Mouse (Mus musculus) E14TG2a.4 (cell line): Measurements from ENCODE around the gene Dis3l2.
A peak's percentile ranks its signal among the peaks of the same experiment; 100 is the strongest.

Experiments used
- H3K27me3 ChIP-seq: 2 replicates; pipeline ENCODE4 v1.6.1; 2014; ENCODE audit warnings: low read length, control low read depth; ENCODE audit not compliant: insufficient read depth
- H3K36me3 ChIP-seq: 2 replicates; pipeline ENCODE4 v1.6.1; 2014; ENCODE audit warnings: low read length, control low read depth; ENCODE audit not compliant: insufficient read depth
- H3K4me1 ChIP-seq: replicated peaks from 2 replicates; pipeline ENCODE4 v1.6.1; 2014; ENCODE audit warnings: low read depth, low read length, control low read depth
- H3K4me3 ChIP-seq: replicated peaks from 2 replicates; pipeline ENCODE4 v1.5.1; 2014; ENCODE audit warnings: mild to moderate bottlenecking, low read length
- H3K9me3 ChIP-seq: 2 replicates; pipeline ENCODE4 v1.6.1; 2014; ENCODE audit warnings: low read length, control low read depth
- CTCF ChIP-seq: conservative IDR thresholded peaks from 2 replicates; pipeline ENCODE4 v1.5.1; 2014; ENCODE audit warnings: low read length
- NANOG ChIP-seq: IDR thresholded peaks from 2 replicates; pipeline ENCODE4 v1.6.1; 2014; ENCODE audit warnings: borderline replicate concordance, low read length, mixed read lengths
- POU5F1 ChIP-seq: IDR thresholded peaks from 2 replicates; pipeline ENCODE4 v1.6.1; 2014; ENCODE audit warnings: low read length, borderline replicate concordance

Gene Dis3l2

GRCm38 (mm10) chr1:86678667-86679066 lies 24.9 kb upstream of the Dis3l2 start:
- Histone ChIP-seq H3K36me3 (no peaks in the 10 kb centered on the region), H3K4me1 (0 out of 2 replicates have a peak, but pooled peaks cover 2% of the 10 kb centered on the region), H3K9me3 (no peaks in the 10 kb centered on the region), H3K4me3 (no peak overlapping the region), H3K27me3 (peaks cover 39% of the 10 kb centered on the region)
- TF ChIP-seq POU5F1 = no peak
- no peak for TF ChIP-seq CTCF
- TF ChIP-seq NANOG = no peak

GRCm38 (mm10) chr1:86687236-86687635 lies 16.4 kb upstream of the Dis3l2 start:
- Histone ChIP-seq H3K27me3 (peaks cover 29% of the 10 kb centered on the region), H3K4me3 (no peak overlapping the region), H3K4me1 (no peaks in the 10 kb centered on the region), H3K36me3 (no peaks in the 10 kb centered on the region), H3K9me3 (no peaks in the 10 kb centered on the region)
- TF ChIP-seq CTCF (no peak), POU5F1 (no peak), NANOG (no peak)

- Histone ChIP-seq H3K36me3 (no peaks in the 10 kb centered on the region), H3K4me1 (no peaks in the 10 kb centered on the region), H3K9me3 (no peaks in the 10 kb centered on the region), H3K4me3 (no peak overlapping the region), H3K27me3 (0 out of 2 replicates have a peak, but pooled peaks cover 10% of the 10 kb centered on the region)
- TF ChIP-seq NANOG (no peak), CTCF (no peak), POU5F1 (no peak)
Observed at GRCm38 (mm10) chr1:86691027-86691426, 12.6 kb upstream of the Dis3l2 start.

- Histone ChIP-seq H3K4me1 (0 out of 2 replicates have a peak, but pooled peaks cover 3% of the 10 kb centered on the region), H3K9me3 (no peaks in the 10 kb centered on the region), H3K36me3 (no peaks in the 10 kb centered on the region), H3K27me3 (peaks cover 7% of the 10 kb centered on the region; the same call in 1 of the 2 replicates), H3K4me3 (no peak overlapping the region)
- peak; percentile 51 for TF ChIP-seq CTCF
- TF ChIP-seq NANOG = no peak
Observed at GRCm38 (mm10) chr1:86696948-86697347, 6.7 kb upstream of the Dis3l2 start.

DNA sequence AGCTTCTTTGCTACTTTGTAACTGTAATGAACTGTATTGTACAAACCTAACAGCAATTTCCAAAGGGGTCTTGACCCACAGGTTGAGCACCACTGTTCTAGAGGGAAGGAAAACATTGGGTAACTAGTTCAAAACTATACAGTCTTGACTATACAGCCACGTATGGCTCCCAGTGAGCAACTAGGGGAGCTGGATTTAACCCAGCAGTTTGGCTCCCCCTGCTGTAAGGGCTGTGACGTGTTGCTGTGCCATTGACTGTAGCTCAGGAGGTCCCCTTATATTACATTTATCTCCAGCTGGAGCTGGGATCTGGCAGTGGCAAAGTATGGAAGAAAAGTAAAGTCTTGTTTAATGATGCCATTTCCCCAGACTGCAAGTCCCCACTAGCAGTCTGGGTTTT lies 4.9 kb upstream of the Dis3l2 start:
- peaks cover 11% of the 10 kb centered on the region for H3K4me1 ChIP-seq
- H3K27me3 ChIP-seq = peaks cover 7% of the 10 kb centered on the region
- no peaks in the 10 kb centered on the region for H3K9me3 ChIP-seq
- no peaks in the 10 kb centered on the region for H3K36me3 ChIP-seq
- TF ChIP-seq POU5F1 = no peak
- TF ChIP-seq NANOG = no peak
- peak; percentile 45 for TF ChIP-seq CTCF
- H3K4me3 ChIP-seq = no peak overlapping the region

DNA sequence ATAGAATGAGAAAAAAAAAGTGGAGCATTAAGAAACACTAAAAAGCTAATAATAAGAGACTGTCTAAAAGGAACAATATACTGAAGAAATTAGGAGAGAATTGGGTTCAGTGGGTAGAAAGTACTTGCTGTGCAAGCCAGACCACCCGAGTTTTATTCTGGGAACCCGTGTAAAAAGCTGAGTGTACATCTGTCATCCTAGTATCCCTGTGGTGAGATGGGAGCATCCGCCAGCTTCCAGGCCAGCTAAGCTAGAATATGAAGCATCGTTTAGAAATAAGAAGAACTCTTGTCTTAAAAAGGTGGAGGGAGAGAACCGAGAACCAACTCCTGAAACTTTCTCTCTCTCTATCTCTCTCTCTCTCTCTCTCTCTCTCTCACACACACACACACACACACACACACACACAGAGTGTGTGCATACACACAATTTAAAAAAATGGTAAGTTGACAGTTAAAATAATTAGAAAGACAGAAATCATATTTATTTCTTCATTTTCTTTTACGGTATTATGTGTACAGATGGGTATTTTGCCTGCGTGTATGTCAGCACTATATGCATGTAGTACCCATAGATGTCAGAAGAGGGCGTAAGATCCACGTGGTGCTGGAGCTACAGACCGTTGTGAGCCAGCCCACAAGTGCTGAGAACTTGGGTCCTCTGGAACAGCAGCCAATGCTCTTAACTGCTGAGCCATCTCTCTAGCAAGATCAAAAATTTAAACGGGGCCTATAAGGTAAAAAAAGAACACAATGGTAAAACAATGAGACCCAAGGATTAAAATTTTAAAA lies 4.1 kb upstream of the Dis3l2 start:
- no peak for TF ChIP-seq POU5F1
- no peak for TF ChIP-seq NANOG
- TF ChIP-seq CTCF = peak; percentile 67
- Histone ChIP-seq H3K36me3 (no peaks in the 10 kb centered on the region), H3K4me1 (peaks cover 14% of the 10 kb centered on the region), H3K9me3 (no peaks in the 10 kb centered on the region), H3K4me3 (no peak overlapping the region), H3K27me3 (peaks cover 7% of the 10 kb centered on the region)

- Histone ChIP-seq H3K9me3 (no peaks in the 10 kb centered on the region), H3K4me1 (peaks cover 17% of the 10 kb centered on the region), H3K36me3 (no peaks in the 10 kb centered on the region), H3K27me3 (peaks cover 7% of the 10 kb centered on the region), H3K4me3 (no peak overlapping the region)
- no peak for TF ChIP-seq NANOG
- no peak for TF ChIP-seq POU5F1
- no peak for TF ChIP-seq CTCF
Observed at GRCm38 (mm10) chr1:86700367-86700766, 3.2 kb upstream of the Dis3l2 start.

DNA sequence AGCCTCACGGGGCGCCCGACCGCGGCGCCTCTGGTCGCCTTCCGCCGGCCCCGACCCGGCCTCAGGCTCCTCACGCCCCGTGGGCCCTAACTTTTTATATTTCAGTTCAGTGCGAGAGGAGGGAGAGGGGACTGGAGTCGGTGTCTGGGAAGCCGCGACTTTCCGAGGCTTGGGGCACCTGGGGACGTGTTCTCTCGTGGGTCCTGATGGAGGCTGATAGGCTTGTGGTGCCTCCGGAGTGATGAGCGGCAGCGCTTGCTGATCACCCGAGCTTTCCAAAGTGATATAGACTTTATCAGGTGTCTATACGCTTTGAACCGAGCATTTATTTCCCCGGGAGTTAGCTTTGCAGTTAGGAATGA lies 338 bp downstream of the Dis3l2 start:
- Histone ChIP-seq H3K9me3 (no peaks in the 10 kb centered on the region), H3K4me3 (peak overlapping the region; percentile 93), H3K4me1 (peaks cover 21% of the 10 kb centered on the region), H3K27me3 (peaks cover 2% of the 10 kb centered on the region), H3K36me3 (no peaks in the 10 kb centered on the region)
- TF ChIP-seq CTCF = no peak
- no peak for TF ChIP-seq NANOG
- no peak for TF ChIP-seq POU5F1

DNA sequence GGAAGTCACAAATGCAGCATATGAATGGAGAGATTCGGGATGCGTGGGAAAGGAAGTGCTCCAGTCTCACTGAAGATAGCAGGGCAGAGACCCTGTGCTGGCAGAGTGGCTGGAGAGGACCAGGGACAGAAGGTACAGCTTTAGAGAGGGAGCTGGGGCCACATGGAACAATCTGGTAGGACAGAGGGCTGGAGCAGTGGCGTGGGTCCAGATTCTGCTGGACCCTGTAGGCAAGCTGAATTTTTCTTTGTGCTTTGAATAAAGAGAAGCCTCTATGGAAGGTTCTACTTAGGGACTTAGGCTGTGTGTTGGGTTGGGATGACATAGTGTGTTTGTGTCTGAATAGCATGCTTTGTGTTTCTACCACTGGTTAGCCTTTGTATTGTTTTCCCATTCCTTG lies 1.9 kb downstream of the Dis3l2 start:
- TF ChIP-seq POU5F1 (no peak), CTCF (no peak), NANOG (no peak)

More for the DNA sequence above, 1.9 kb downstream of the Dis3l2 start:
- Histone ChIP-seq H3K9me3 (no peaks in the 10 kb centered on the region), H3K36me3 (no peaks in the 10 kb centered on the region), H3K27me3 (no peaks in the 10 kb centered on the region; the same call in 1 of the 2 replicates), H3K4me1 (peaks cover 21% of the 10 kb centered on the region), H3K4me3 (no peak overlapping the region)
